Mouse (Mus musculus): ENCODE measurements around the gene Defb25.

Gene Defb25

GRCm38 (mm10) chr2:152633334-152633733 is 10.5 kb upstream of the Defb25 start:
- in situ Hi-C loops (cut with MboI; ENCODE audit: low pct_unique_long_range_greater_than_20kb in 1 of 2, low sequenced_read_pairs in 2 of 2, unreplicated experiment in 1 of 2) = no loop called here

- in situ Hi-C loops (cut with MboI; ENCODE audit: low pct_unique_long_range_greater_than_20kb in 1 of 2, low sequenced_read_pairs in 2 of 2, unreplicated experiment in 1 of 2) = no loop called here
Observed at GRCm38 (mm10) chr2:152629904-152630303, 7.1 kb upstream of the Defb25 start.

- in situ Hi-C loops (cut with MboI; ENCODE audit: low pct_unique_long_range_greater_than_20kb in 1 of 2, low sequenced_read_pairs in 2 of 2, unreplicated experiment in 1 of 2) = no loop called here
Observed at GRCm38 (mm10) chr2:152629239-152629638, 6.4 kb upstream of the Defb25 start.

GRCm38 (mm10) chr2:152628066-152628465 is 5.2 kb upstream of the Defb25 start:
- in situ Hi-C loops (cut with MboI; ENCODE audit: low pct_unique_long_range_greater_than_20kb in 1 of 2, low sequenced_read_pairs in 2 of 2, unreplicated experiment in 1 of 2) = no loop called here

GRCm38 (mm10) chr2:152626774-152627591 is 4.1 kb upstream of the Defb25 start, which contains the start of gene Rem1:
Gene Rem1, plus strand, starts transcription at chr2:152626951.
- in situ Hi-C loops (cut with MboI; ENCODE audit: low pct_unique_long_range_greater_than_20kb in 1 of 2, low sequenced_read_pairs in 2 of 2, unreplicated experiment in 1 of 2) = no loop called here

GRCm38 (mm10) chr2:152625256-152625655 is 2.4 kb upstream of the Defb25 start:
- in situ Hi-C loops (cut with MboI; ENCODE audit: low pct_unique_long_range_greater_than_20kb in 1 of 2, low sequenced_read_pairs in 2 of 2, unreplicated experiment in 1 of 2) = no loop called here

GRCm38 (mm10) chr2:152624566-152624965 is 1.7 kb upstream of the Defb25 start:
- in situ Hi-C loops (cut with MboI; ENCODE audit: low pct_unique_long_range_greater_than_20kb in 1 of 2, low sequenced_read_pairs in 2 of 2, unreplicated experiment in 1 of 2) = no loop called here

GRCm38 (mm10) chr2:152622151-152622550 is 702 bp downstream of the Defb25 start:
- in situ Hi-C loops (cut with MboI; ENCODE audit: low pct_unique_long_range_greater_than_20kb in 1 of 2, low sequenced_read_pairs in 2 of 2, unreplicated experiment in 1 of 2) = no loop called here

- in situ Hi-C loops (cut with MboI; ENCODE audit: low pct_unique_long_range_greater_than_20kb in 1 of 2, low sequenced_read_pairs in 2 of 2, unreplicated experiment in 1 of 2) = no loop called here
Observed at GRCm38 (mm10) chr2:152620367-152621134, 2.3 kb downstream of the Defb25 start.

- in situ Hi-C loops (cut with MboI; ENCODE audit: low pct_unique_long_range_greater_than_20kb in 1 of 2, low sequenced_read_pairs in 2 of 2, unreplicated experiment in 1 of 2) = loop anchor here in 1 of 2 experiments (5.0 kb wide), 1 partner anchor 40 kb away; no protein-coding TSS in a partner anchor
Observed at GRCm38 (mm10) chr2:152617374-152617773, 5.5 kb downstream of the Defb25 start.

- in situ Hi-C loops (cut with MboI; ENCODE audit: low pct_unique_long_range_greater_than_20kb in 1 of 2, low sequenced_read_pairs in 2 of 2, unreplicated experiment in 1 of 2) = loop anchor here in 1 of 2 experiments (5.0 kb wide), 1 partner anchor 41 kb away; no protein-coding TSS in a partner anchor
Observed at GRCm38 (mm10) chr2:152616470-152616869, 6.4 kb downstream of the Defb25 start.

GRCm38 (mm10) chr2:152615563-152615962 is 7.3 kb downstream of the Defb25 start:
- in situ Hi-C loops (cut with MboI; ENCODE audit: low pct_unique_long_range_greater_than_20kb in 1 of 2, low sequenced_read_pairs in 2 of 2, unreplicated experiment in 1 of 2) = loop anchor here in 1 of 2 experiments (5.0 kb wide), 1 partner anchor 42 kb away; no protein-coding TSS in a partner anchor

- in situ Hi-C loops (cut with MboI; ENCODE audit: low pct_unique_long_range_greater_than_20kb in 1 of 2, low sequenced_read_pairs in 2 of 2, unreplicated experiment in 1 of 2) = loop anchor here in 1 of 2 experiments (5.0 kb wide), 1 partner anchor 220 kb away; the partner anchor contains the start of gene Bcl2l1
Observed at GRCm38 (mm10) chr2:152612193-152612592, 10.7 kb downstream of the Defb25 start.

GRCm38 (mm10) chr2:152608719-152609118 is 14.1 kb downstream of the Defb25 start:
- in situ Hi-C loops (cut with MboI; ENCODE audit: low pct_unique_long_range_greater_than_20kb in 1 of 2, low sequenced_read_pairs in 2 of 2, unreplicated experiment in 1 of 2) = no loop called here

GRCm38 (mm10) chr2:152607746-152608145 is 15.1 kb downstream of the Defb25 start:
- in situ Hi-C loops (cut with MboI; ENCODE audit: low pct_unique_long_range_greater_than_20kb in 1 of 2, low sequenced_read_pairs in 2 of 2, unreplicated experiment in 1 of 2) = no loop called here

GRCm38 (mm10) chr2:152604057-152604456 is 18.8 kb downstream of the Defb25 start, which contains the start of gene Defb36:
Gene Defb36, plus strand, starts transcription at chr2:152604327.
- in situ Hi-C loops (cut with MboI; ENCODE audit: low pct_unique_long_range_greater_than_20kb in 1 of 2, low sequenced_read_pairs in 2 of 2, unreplicated experiment in 1 of 2) = no loop called here

- in situ Hi-C loops (cut with MboI; ENCODE audit: low pct_unique_long_range_greater_than_20kb in 1 of 2, low sequenced_read_pairs in 2 of 2, unreplicated experiment in 1 of 2) = no loop called here
Observed at GRCm38 (mm10) chr2:152601275-152601960, 21.4 kb downstream of the Defb25 start.

GRCm38 (mm10) chr2:152600076-152600475 is 22.8 kb downstream of the Defb25 start:
- in situ Hi-C loops (cut with MboI; ENCODE audit: low pct_unique_long_range_greater_than_20kb in 1 of 2, low sequenced_read_pairs in 2 of 2, unreplicated experiment in 1 of 2) = no loop called here

- in situ Hi-C loops (cut with MboI; ENCODE audit: low pct_unique_long_range_greater_than_20kb in 1 of 2, low sequenced_read_pairs in 2 of 2, unreplicated experiment in 1 of 2) = no loop called here
Observed at GRCm38 (mm10) chr2:152599299-152599698, 23.6 kb downstream of the Defb25 start, which contains the start of gene Defb45. Gene Defb45, minus strand, starts transcription at chr2:152599399.
